Mouse (Mus musculus) retina, adult 2 months (tissue): Measurements from ENCODE around the gene Repin1.

ENCODE experiments used
- DNase-seq: peaks from one replicate; pipeline ENCODE4 v3.0.0-alpha.2; 2012; ENCODE audit warnings: low read depth, low spot score

The Repin1 gene

GRCm38 (mm10) chr6:48593158-48594042 is at the start of gene Repin1, which contains the start of gene Gm44965:
TSS of gene Repin1 (plus strand) at chr6:48593883.
TSS of gene Gm44965 (plus strand) at chr6:48593941.
- peak; percentile 87 for DNase-seq

- DNase-seq = no peak
These were observed 48.4 kb upstream of the Repin1 start for GRCm38 (mm10) chr6:48545251-48545650.

- DNase-seq = no peak
These were observed 47.4 kb upstream of the Repin1 start for GRCm38 (mm10) chr6:48546271-48546670.

GRCm38 (mm10) chr6:48546858-48547257 is 46.8 kb upstream of the Repin1 start:
- DNase-seq = no peak

GRCm38 (mm10) chr6:48548314-48548713 is 45.4 kb upstream of the Repin1 start:
- no peak for DNase-seq

GRCm38 (mm10) chr6:48552918-48553317 is 40.8 kb upstream of the Repin1 start:
- DNase-seq = no peak

GRCm38 (mm10) chr6:48553819-48554218 is 39.9 kb upstream of the Repin1 start:
- no peak for DNase-seq

- peak; percentile 72 for DNase-seq
These were observed 39.2 kb upstream of the Repin1 start, which contains the start of gene Lrrc61 for GRCm38 (mm10) chr6:48554280-48555103. TSS of gene Lrrc61 (plus strand) at chr6:48554796.

- no peak for DNase-seq
These were observed 38.4 kb upstream of the Repin1 start for GRCm38 (mm10) chr6:48555104-48555890.

- DNase-seq = no peak
These were observed 37.7 kb upstream of the Repin1 start for GRCm38 (mm10) chr6:48555956-48556355.

- no peak for DNase-seq
These were observed 27.9 kb upstream of the Repin1 start for GRCm38 (mm10) chr6:48565693-48566310.

- no peak for DNase-seq
These were observed 27.4 kb upstream of the Repin1 start for GRCm38 (mm10) chr6:48566312-48566711.

- DNase-seq = peak; percentile 79
These were observed 25.4 kb upstream of the Repin1 start for GRCm38 (mm10) chr6:48568036-48568984.

- no peak for DNase-seq
These were observed 24.4 kb upstream of the Repin1 start for GRCm38 (mm10) chr6:48569065-48569807.

- no peak for DNase-seq
These were observed 21.7 kb upstream of the Repin1 start for GRCm38 (mm10) chr6:48572014-48572413.

- DNase-seq = no peak
These were observed 21.1 kb upstream of the Repin1 start, which contains the start of gene Rarres2 for GRCm38 (mm10) chr6:48572572-48573061. TSS of gene Rarres2 (minus strand) at chr6:48572789.

- no peak for DNase-seq
These were observed 20.4 kb upstream of the Repin1 start for GRCm38 (mm10) chr6:48573280-48573679.

- DNase-seq = no peak
These were observed 19.7 kb upstream of the Repin1 start for GRCm38 (mm10) chr6:48573981-48574380.

- DNase-seq = no peak
These were observed 14.9 kb upstream of the Repin1 start for GRCm38 (mm10) chr6:48578736-48579135.
